ENCODE assay signal across 41 mouse cellular contexts in the genomic region with DNA sequence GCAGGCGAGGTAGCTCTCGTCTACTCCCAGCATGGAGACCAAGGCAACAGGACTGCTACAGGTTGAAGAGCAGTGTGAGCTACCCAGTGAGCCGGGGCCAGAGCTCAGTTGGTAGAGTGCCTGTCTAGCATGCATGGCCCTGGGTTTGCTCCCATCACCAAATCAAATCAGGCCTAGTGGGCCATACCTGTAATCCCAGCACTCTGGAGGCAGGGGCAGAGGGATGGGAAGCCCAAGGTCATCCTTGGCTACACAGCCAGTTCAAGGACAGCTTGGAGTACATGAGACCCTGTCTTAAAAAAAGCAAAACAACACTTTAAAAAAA. TPM values are rescaled to one million over a fixed set of nuclear protein-coding genes. Genes with fewer than 3 reads are reported as not detected.
"Had no signal": no experiment of that assay in that cellular context is flagged by ENCODE, and none has a peak within 500 bp of the region (broad histone marks: within the 10 kb centered on the region; RNA-seq: fewer than 3 reads in every experiment).

No protein-coding gene starts in this region.

- H3K27me3 ChIP-seq: heart, embryonic 13.5 days; heart, embryonic 15.5 days; hindbrain, embryonic 13.5 days; hindbrain, embryonic 15.5 days; limb, embryonic 13.5 days; limb, embryonic 15.5 days had no signal

- DNase-seq: gastrocnemius, adult 2 months; gastrocnemius, postnatal 10 days; gastrocnemius, postnatal 25 days; heart, postnatal 4 days; kidney, adult 11 months; kidney, adult 2 months; kidney, postnatal 14 days; kidney, postnatal 36 days; layer of hippocampus, adult 9-11 months; layer of hippocampus, postnatal 36 days; left cerebral cortex, postnatal 4 days had no signal

- H3K9me3 ChIP-seq: heart, embryonic 13.5 days; heart, embryonic 15.5 days; hindbrain, embryonic 10.5 days; hindbrain, embryonic 13.5 days; hindbrain, embryonic 15.5 days; limb, embryonic 13.5 days; limb, embryonic 15.5 days had no signal

- H3K4me2 ChIP-seq: heart, embryonic 11.5 days; heart, embryonic 13.5 days; heart, embryonic 15.5 days; hindbrain, embryonic 13.5 days; hindbrain, embryonic 15.5 days; limb, embryonic 13.5 days; limb, embryonic 15.5 days; liver, embryonic 11.5 days had no signal

- H3K9ac ChIP-seq: heart, embryonic 13.5 days; heart, embryonic 15.5 days; hindbrain, embryonic 13.5 days; hindbrain, embryonic 15.5 days; limb, embryonic 13.5 days; limb, embryonic 15.5 days; liver, embryonic 14.5 days had no signal

- H3K4me3 ChIP-seq: gastrocnemius, adult 2 months; heart, adult 2 months; heart, embryonic 13.5 days; heart, embryonic 15.5 days; hindbrain, embryonic 10.5 days; hindbrain, embryonic 13.5 days; hindbrain, embryonic 15.5 days; limb, embryonic 13.5 days; limb, embryonic 15.5 days had no signal

- ATAC-seq: hindbrain, postnatal 0 days; intestine, embryonic 16.5 days had no signal

- H3K27ac ChIP-seq: gastrocnemius, adult 2 months; heart, adult 2 months; hindbrain, embryonic 10.5 days; hindbrain, embryonic 13.5 days; hindbrain, embryonic 15.5 days; hindbrain, postnatal 0 days; limb, embryonic 13.5 days; limb, embryonic 15.5 days; liver, embryonic 14.5 days had no signal

- H3K4me1 ChIP-seq: heart, embryonic 15.5 days; hindbrain, embryonic 13.5 days; hindbrain, embryonic 15.5 days had no signal

RNA-seq across cellular contexts. Expression of gene Gm11037, which starts 15.9 kb away (rescaled TPM):
- total RNA-seq: gastrocnemius, adult 2 months; gastrocnemius, postnatal 10 days; gastrocnemius, postnatal 25 days; gastrocnemius, postnatal 4 days; granulocyte monocyte progenitor cell, adult 5-6 weeks; heart, adult 2 months; heart, postnatal 25 days; heart, postnatal 4 days; hindbrain, postnatal 0 days; layer of hippocampus, adult 18-20 months; layer of hippocampus, adult 8-10 months; layer of hippocampus, postnatal 14 days; layer of hippocampus, postnatal 36 days; left cerebral cortex, adult 18-20 months; left cerebral cortex, adult 8-10 months; left cerebral cortex, postnatal 10 days; left cerebral cortex, postnatal 25 days; left cerebral cortex, postnatal 4 days had no signal
- polyA plus RNA-seq: frontal cortex, adult 2 months; heart, adult 2 months; heart, embryonic 11.5 days; heart, embryonic 13.5 days; heart, embryonic 15.5 days; heart, postnatal 0 days; hindbrain, embryonic 10.5 days; hindbrain, embryonic 13.5 days; hindbrain, embryonic 15.5 days; hindbrain, postnatal 0 days; intestine, embryonic 14.5 days; intestine, embryonic 16.5 days; kidney, adult 2 months; kidney, embryonic 14.5 days; kidney, embryonic 16.5 days; large intestine, adult 2 months; limb, embryonic 11.5 days; limb, embryonic 13.5 days; limb, embryonic 15.5 days; liver, embryonic 11.5 days; liver, embryonic 14.5 days had no signal

RNA-seq across cellular contexts. Expression of gene Hspa12b, which starts 22.1 kb away (rescaled TPM):
- total RNA-seq: granulocyte monocyte progenitor cell, adult 5-6 weeks had no signal
